Mouse (Mus musculus): Measurements from ENCODE around the gene Prkce. TPM values are rescaled to one million over a fixed set of nuclear protein-coding genes. Genes with fewer than 3 reads are reported as not detected.

Gene Prkce
- polyA plus RNA-seq, 1 experiment from 2014 or later: 8.1 TPM

- Histone ChIP-seq H3K9ac (no peak overlapping the region), H3K4me2 (replicated peaks) (no peak overlapping the region), H3K27ac (replicated peaks) (no peak overlapping the region), H3K4me1 (peaks cover 8% of the 10 kb centered on the region; the same call in 1 of the 2 replicates), H3K36me3 (no peaks in the 10 kb centered on the region), H3K27me3 (no peaks in the 10 kb centered on the region), H3K9me3 (replicated peaks) (no peaks in the 10 kb centered on the region), H3K4me3 (replicated peaks) (no peak overlapping the region)
- no peak for ATAC-seq (ENCODE audit: insufficient number of reproducible peaks, low FRiP score, low TSS enrichment, low read depth)
- 89% methylated on average over 5 of the region's 5 CpGs for WGBS
Observed at GRCm38 (mm10) chr17:86438763-86439162, 271.2 kb downstream of the Prkce start.

DNA sequence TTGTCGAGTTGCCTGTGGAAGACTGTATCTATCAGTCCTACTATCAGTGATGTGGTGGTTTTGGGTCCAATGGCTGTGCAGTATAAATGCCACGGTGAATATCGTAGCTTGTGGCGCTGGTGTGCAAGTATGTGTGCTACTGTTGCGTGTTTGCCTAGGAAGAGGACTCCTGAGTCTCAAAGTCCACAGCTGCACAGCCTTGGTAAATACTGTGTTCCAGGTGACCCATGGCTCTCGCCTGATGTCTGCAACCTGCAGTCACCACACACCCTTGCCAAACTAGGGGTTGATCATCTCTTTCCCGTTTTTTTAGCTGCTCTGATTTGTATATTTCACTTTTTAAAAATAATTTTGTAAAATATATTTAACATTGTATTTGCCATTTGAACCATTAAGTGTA, 273.5 kb downstream of the Prkce start:
- no peak for ATAC-seq (ENCODE audit: insufficient number of reproducible peaks, low FRiP score, low TSS enrichment, low read depth)
- 89% methylated on average over 7 of the region's 7 CpGs for WGBS
- no peaks in the 10 kb centered on the region for H3K36me3 ChIP-seq
- H3K4me2 ChIP-seq (replicated peaks): no peak overlapping the region
- no peak overlapping the region for H3K4me3 ChIP-seq (replicated peaks)
- no peaks in the 10 kb centered on the region for H3K9me3 ChIP-seq (replicated peaks)
- no peak overlapping the region for H3K9ac ChIP-seq
- no peaks in the 10 kb centered on the region for H3K27me3 ChIP-seq
- H3K27ac ChIP-seq (replicated peaks): no peak overlapping the region
- H3K4me1 ChIP-seq: peaks cover 20% of the 10 kb centered on the region

- Histone ChIP-seq H3K27ac (replicated peaks) (no peak overlapping the region), H3K36me3 (no peaks in the 10 kb centered on the region), H3K4me2 (replicated peaks) (no peak overlapping the region), H3K9ac (no peak overlapping the region), H3K27me3 (no peaks in the 10 kb centered on the region), H3K4me3 (replicated peaks) (no peak overlapping the region), H3K4me1 (peaks cover 19% of the 10 kb centered on the region), H3K9me3 (replicated peaks) (no peaks in the 10 kb centered on the region)
- no peak for ATAC-seq (ENCODE audit: insufficient number of reproducible peaks, low FRiP score, low TSS enrichment, low read depth)
- 75% methylated on average over 7 of the region's 7 CpGs for WGBS
Observed at GRCm38 (mm10) chr17:86443886-86444285, 276.3 kb downstream of the Prkce start.

- H3K36me3 ChIP-seq: no peaks in the 10 kb centered on the region
- H3K4me2 ChIP-seq (replicated peaks): peak overlapping the region; percentile 32; the same call in 1 of the 2 replicates
- peak overlapping the region; percentile 84 for H3K27ac ChIP-seq (replicated peaks)
- ATAC-seq (ENCODE audit: insufficient number of reproducible peaks, low FRiP score, low TSS enrichment, low read depth): peak; percentile 85
- H3K9ac ChIP-seq: no peak overlapping the region
- H3K9me3 ChIP-seq (replicated peaks): no peaks in the 10 kb centered on the region
- no peaks in the 10 kb centered on the region for H3K27me3 ChIP-seq
- 30% methylated on average over 15 of the region's 15 CpGs for WGBS
- H3K4me1 ChIP-seq: peaks cover 19% of the 10 kb centered on the region
- H3K4me3 ChIP-seq (replicated peaks): no peak overlapping the region
Observed at GRCm38 (mm10) chr17:86444578-86445419, 277.2 kb downstream of the Prkce start.

DNA sequence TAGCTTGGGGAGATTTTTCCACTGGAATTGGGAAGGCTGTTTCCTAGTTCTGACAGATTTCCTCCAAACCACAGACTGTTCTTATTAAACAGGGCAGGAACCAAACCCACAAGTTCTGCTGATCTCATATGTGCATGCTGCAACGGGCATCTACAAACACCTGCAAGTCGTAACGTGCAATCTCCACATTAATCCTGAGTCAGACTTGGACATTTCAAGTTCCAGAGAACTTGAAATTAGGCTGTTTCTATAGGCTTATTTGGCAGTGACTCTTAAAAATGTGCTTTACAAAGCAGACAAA, 277.8 kb downstream of the Prkce start:
- WGBS: 22% methylated on average over 3 of the region's 3 CpGs
- Histone ChIP-seq H3K9me3 (replicated peaks) (no peaks in the 10 kb centered on the region), H3K27me3 (no peaks in the 10 kb centered on the region), H3K4me2 (replicated peaks) (no peak overlapping the region), H3K36me3 (no peaks in the 10 kb centered on the region), H3K9ac (no peak overlapping the region), H3K27ac (replicated peaks) (peak overlapping the region; percentile 84), H3K4me3 (replicated peaks) (no peak overlapping the region), H3K4me1 (peaks cover 19% of the 10 kb centered on the region)
- ATAC-seq (ENCODE audit: insufficient number of reproducible peaks, low FRiP score, low TSS enrichment, low read depth): no peak

- Histone ChIP-seq H3K36me3 (no peaks in the 10 kb centered on the region), H3K9ac (no peak overlapping the region), H3K27me3 (no peaks in the 10 kb centered on the region), H3K9me3 (replicated peaks) (no peaks in the 10 kb centered on the region), H3K27ac (replicated peaks) (0 out of 2 replicates have a peak overlapping the region, but pooled peaks have one; percentile 84), H3K4me3 (replicated peaks) (no peak overlapping the region), H3K4me2 (replicated peaks) (no peak overlapping the region), H3K4me1 (peaks cover 19% of the 10 kb centered on the region)
- no peak for ATAC-seq (ENCODE audit: insufficient number of reproducible peaks, low FRiP score, low TSS enrichment, low read depth)
- 79% methylated on average over 5 of the region's 5 CpGs for WGBS
Observed at GRCm38 (mm10) chr17:86445900-86446299, 278.3 kb downstream of the Prkce start.

DNA sequence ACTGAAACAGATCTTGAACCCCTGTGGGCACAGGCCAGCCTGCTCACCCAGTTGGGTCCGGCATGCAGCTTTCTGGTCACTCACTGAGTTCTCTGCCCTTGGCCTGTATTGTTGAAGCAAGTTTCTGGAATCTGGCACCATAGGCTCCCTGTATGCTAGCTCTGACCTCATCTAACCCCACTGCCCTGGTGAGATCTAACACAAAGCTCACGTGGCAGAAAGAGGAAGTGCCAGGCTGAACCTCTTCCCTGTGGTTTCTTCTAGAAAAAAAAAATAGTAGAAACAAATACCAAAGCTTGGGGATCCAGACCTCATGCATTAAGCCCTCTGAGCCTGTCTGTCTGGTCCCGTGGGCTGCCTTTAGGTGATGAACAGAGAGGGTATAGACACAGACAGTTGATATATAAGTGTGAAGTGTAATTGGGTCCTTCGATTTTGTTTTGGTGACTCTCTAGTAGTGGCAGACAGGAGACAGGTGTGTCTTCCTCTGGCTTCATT, 279.6 kb downstream of the Prkce start:
- H3K9me3 ChIP-seq (replicated peaks): no peaks in the 10 kb centered on the region
- H3K27me3 ChIP-seq: no peaks in the 10 kb centered on the region
- H3K36me3 ChIP-seq: no peaks in the 10 kb centered on the region
- 64% methylated on average over 4 of the region's 4 CpGs for WGBS
- no peak overlapping the region for H3K27ac ChIP-seq (replicated peaks)
- H3K4me1 ChIP-seq: peaks cover 19% of the 10 kb centered on the region
- H3K4me3 ChIP-seq (replicated peaks): no peak overlapping the region
- no peak overlapping the region for H3K9ac ChIP-seq
- H3K4me2 ChIP-seq (replicated peaks): no peak overlapping the region
- no peak for ATAC-seq (ENCODE audit: insufficient number of reproducible peaks, low FRiP score, low TSS enrichment, low read depth)

DNA sequence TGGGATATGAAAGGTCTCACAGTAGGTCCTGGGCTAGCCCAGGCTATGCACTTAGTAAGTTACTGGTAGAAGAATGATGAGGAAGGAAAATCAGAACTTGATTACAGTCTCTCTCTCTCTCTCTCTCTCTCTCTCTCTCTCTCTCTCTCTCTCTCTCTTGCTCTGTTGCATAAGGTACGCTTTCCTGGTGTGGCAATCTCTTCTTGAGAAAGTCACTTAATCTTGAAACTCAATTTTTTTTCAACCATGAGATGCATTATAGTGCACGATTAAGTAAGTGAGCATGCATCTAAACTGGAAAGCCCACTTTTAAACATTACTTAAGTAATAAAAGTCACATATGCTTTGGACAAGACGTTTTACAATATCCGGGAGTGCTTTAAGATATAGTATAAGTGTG, 285.3 kb downstream of the Prkce start:
- Histone ChIP-seq H3K4me3 (replicated peaks) (no peak overlapping the region), H3K9ac (no peak overlapping the region), H3K4me1 (peaks cover 7% of the 10 kb centered on the region; the same call in 1 of the 2 replicates), H3K36me3 (no peaks in the 10 kb centered on the region), H3K27ac (replicated peaks) (no peak overlapping the region), H3K9me3 (replicated peaks) (no peaks in the 10 kb centered on the region), H3K27me3 (no peaks in the 10 kb centered on the region), H3K4me2 (replicated peaks) (no peak overlapping the region)
- 87% methylated on average over 4 of the region's 4 CpGs for WGBS
- no peak for ATAC-seq (ENCODE audit: insufficient number of reproducible peaks, low FRiP score, low TSS enrichment, low read depth)

DNA sequence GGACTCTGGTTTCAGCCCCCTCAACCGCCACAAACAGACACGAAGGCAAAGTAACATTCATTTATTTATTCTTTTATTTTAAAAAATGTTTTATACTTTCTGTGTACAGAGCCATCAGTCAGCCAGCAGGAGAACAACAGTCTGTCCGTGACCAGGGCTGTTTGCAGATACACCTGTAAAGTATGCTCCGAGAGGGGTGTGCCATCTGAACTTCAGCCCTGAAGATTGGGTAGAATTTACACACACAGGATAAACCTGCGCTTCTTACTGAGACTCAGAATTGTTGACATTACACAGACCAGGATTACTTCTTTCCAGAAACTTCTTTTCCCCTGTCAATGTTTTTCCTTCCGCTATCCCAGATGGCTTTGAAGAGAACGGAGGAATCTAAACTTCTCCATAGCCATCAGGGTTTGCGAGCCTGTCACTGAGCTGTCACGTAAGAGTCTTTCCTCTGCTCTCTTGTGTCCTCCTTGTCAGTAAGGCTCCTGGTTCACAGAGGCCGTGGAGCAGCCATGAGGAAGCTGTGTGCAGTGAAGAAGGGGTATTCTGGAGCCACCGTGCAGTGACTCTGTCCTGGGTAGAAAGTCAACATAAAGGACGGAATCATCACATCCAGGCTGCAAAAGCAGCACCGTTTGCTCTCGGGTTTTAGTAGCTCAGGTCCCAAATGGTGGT, 286.2 kb downstream of the Prkce start:
- 73% methylated on average over 14 of the region's 14 CpGs for WGBS
- Histone ChIP-seq H3K4me1 (peaks cover 7% of the 10 kb centered on the region; the same call in 1 of the 2 replicates), H3K27me3 (no peaks in the 10 kb centered on the region), H3K9me3 (replicated peaks) (no peaks in the 10 kb centered on the region), H3K36me3 (no peaks in the 10 kb centered on the region), H3K4me3 (replicated peaks) (no peak overlapping the region), H3K27ac (replicated peaks) (no peak overlapping the region), H3K9ac (no peak overlapping the region), H3K4me2 (replicated peaks) (no peak overlapping the region)
- no peak for ATAC-seq (ENCODE audit: insufficient number of reproducible peaks, low FRiP score, low TSS enrichment, low read depth)

GRCm38 (mm10) chr17:86454351-86454706, 286.7 kb downstream of the Prkce start:
- no peaks in the 10 kb centered on the region for H3K27me3 ChIP-seq
- ATAC-seq (ENCODE audit: insufficient number of reproducible peaks, low FRiP score, low TSS enrichment, low read depth): no peak
- H3K4me2 ChIP-seq (replicated peaks): no peak overlapping the region

DNA sequence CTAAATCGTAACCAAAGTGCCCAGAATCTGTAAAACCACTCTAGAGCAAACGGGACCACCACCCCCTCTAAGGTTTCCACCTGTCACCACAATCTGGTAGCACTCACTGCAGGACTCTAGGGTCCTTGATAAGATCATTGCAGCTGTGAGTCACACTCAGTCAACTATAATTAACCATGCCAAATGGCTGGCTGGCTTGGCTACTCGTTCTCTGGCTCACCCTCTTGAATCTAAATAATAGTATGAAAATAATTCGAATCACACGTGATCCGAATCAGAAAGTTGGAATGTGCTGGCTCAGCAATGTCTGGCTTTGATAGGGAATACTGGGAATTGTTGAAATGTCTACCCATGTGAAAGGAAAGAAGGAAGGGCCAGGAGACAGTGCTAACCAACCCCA, 288.9 kb downstream of the Prkce start:
- no peak overlapping the region for H3K9ac ChIP-seq
- H3K4me3 ChIP-seq (replicated peaks): no peak overlapping the region
- no peak overlapping the region for H3K27ac ChIP-seq (replicated peaks)
- 43% methylated on average over 6 of the region's 6 CpGs for WGBS
- no peak overlapping the region for H3K4me2 ChIP-seq (replicated peaks)
- peak; percentile 51; the same call in 1 of the 2 replicates for ATAC-seq (ENCODE audit: insufficient number of reproducible peaks, low FRiP score, low TSS enrichment, low read depth)
- no peaks in the 10 kb centered on the region for H3K27me3 ChIP-seq
- H3K4me1 ChIP-seq: peaks cover 12% of the 10 kb centered on the region; the same call in 1 of the 2 replicates
- H3K9me3 ChIP-seq (replicated peaks): no peaks in the 10 kb centered on the region
- no peaks in the 10 kb centered on the region for H3K36me3 ChIP-seq

More at GRCm38 (mm10) chr17:86454351-86454706, 286.7 kb downstream of the Prkce start:
- no peaks in the 10 kb centered on the region for H3K36me3 ChIP-seq
- H3K9ac ChIP-seq: no peak overlapping the region
- WGBS: 73% methylated on average over 3 of the region's 3 CpGs
- H3K9me3 ChIP-seq (replicated peaks): no peaks in the 10 kb centered on the region
- no peak overlapping the region for H3K27ac ChIP-seq (replicated peaks)
- no peak overlapping the region for H3K4me3 ChIP-seq (replicated peaks)
- H3K4me1 ChIP-seq: peaks cover 7% of the 10 kb centered on the region; the same call in 1 of the 2 replicates
